Mouse (Mus musculus) cerebellum, adult 11 months (tissue): ENCODE measurements at regions not wholly inside any gene's neighbourhood (a gene's known extent, or its start where the extent isn't known, plus 50 kb on each side); places are given as distances from the start of the nearest gene placed in this dataset.
A peak's percentile ranks its signal among the peaks of the same experiment; 100 is the strongest.

Source experiments
- DNase-seq: peaks from one replicate; pipeline ENCODE4 v3.0.0; 2022

DNA sequence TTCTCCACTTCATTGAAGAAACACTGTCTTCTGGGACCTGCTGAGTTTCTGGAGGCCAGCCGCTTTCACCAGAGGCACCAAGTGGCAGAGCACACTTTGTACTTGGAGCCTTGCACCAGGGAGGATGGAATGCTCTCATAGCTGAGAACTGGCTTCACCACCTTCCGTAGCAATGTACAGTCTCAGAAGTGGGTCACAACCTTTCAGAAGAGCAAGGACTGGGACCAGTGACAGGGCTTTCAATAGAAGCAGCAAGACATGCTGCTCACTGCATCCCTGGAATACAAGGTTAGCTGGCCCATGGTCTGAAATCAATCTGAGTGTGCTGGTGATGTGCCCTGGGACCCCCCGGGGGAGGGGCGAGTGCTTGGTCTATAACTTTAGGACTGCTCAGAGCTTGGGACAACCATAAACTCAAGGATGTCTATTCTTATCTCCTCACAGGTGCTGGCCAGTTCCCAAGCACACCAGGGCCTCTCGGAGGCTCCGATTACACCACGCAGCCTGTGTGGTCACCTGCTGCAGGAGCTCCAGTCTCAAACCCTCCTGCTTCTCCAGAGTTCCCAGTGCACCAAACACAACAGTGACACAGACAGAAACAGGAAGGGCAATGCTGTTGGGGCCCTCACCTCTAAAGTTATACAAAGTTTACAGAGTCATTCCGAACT, 114.4 kb upstream of the Tmem45b start:
- DNase-seq, result no peak

DNA sequence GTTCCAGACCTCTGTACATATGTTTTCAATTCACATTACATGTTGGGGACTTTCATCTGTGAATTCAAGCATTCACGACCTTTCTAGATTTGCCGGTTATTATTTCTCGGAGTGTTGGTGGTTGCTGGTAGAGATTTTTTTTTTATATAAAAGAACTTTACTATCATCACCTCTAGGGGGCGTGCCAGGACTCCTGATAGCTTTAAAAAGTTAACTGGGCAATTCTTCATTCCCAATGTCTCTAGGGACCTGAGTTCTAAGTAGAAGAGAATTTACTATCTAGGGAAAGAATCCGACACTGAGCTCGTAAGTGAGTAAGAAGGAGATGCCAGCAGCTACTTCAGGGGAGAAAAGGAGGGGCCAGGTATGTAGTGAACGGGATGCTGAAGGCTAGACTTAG, 112.8 kb upstream of the Tmem45b start:
- DNase-seq, result no peak

DNA sequence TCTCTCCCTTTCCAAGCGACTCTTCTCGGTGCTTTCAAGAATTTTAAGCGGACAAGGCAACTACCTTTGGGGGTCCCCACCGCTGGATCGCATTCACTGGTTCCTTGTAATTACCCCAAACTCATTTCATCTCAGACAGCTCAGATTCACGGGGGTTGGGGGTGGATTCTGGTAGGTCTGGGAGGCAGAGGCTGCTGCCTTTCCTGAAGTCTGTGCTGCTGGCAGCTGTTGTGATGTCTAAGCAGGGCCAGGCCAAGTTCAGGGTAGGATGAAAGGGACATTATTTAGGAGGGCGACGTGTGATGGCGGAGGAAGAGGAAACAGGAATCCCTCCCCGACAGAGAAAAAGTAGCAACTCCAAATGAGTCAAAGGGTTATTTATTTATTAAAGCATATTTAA, 102.8 kb upstream of the Tmem45b start:
- no peak for DNase-seq

DNA sequence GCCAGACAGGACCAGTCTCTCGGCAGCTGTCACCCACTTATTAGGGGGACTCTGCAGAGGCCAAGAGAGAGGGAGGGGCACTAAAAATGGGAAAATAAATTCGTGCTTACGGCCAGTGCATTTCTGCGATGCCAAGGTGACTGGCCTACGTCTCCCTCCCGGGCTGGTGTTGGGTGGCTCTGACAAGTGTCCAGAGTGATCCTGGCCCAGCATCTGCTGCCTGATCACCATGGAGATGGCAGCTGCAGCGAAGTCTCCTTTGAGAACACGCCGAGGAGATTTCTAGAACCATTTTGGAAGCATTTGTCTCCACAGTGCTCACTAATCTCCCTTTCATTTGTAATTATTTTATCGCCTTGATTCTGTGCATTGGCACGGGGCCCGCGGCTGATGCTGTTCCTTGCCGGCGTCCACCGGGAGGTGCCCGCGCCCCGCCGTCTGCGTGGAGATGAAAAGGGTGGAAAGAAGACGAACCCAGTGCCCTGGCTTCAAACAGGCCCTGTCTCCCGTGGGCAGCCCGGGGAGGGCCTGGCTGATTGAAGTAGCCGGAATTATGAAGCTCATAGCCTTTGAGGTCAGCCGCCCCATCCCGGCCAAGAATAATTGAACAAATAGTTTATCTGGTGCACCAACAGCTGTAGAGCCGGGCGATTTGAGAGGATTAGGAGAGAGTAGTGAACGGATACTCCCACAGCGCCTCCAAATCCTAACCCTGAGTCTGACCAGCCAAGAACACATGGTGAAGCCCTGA, 102.2 kb upstream of the Tmem45b start:
- DNase-seq, result no peak

DNA sequence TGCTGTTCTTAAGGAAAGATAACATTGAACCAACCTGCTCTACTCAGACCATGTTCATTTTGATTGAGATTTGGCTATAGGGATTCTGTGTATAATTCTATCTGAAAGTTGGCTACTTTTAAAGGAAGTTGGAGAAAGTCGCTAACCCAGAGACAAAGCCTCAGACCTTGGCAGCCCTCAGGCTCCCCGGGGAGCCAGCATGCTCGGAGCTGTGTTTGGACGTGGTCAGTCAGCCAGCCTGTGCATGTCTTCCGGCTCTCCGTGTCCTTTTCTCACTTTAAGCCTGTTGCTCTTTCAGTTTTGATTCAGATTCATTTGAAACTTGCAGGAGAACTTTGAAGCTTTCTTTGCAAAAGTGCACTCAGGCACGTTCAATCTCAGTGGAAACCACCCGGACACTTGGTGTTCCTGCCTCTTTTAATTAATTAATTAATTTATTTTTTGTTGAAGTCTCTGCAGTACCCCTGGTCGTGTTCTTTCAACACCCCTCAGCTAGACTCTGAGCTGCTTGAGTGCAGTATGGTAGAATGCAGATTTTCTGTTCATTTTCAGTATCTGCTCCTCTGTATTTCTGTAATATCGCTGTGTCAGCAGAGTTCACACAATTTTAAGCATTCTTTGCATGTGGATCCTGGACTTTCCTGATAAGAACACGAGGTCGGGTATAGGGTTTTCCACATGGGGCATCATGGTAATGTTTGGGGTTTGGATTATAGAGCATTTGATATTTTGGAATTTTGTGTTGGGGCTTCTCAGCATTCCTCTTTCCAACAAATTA, 100.9 kb upstream of the Tmem45b start:
- no peak for DNase-seq

DNA sequence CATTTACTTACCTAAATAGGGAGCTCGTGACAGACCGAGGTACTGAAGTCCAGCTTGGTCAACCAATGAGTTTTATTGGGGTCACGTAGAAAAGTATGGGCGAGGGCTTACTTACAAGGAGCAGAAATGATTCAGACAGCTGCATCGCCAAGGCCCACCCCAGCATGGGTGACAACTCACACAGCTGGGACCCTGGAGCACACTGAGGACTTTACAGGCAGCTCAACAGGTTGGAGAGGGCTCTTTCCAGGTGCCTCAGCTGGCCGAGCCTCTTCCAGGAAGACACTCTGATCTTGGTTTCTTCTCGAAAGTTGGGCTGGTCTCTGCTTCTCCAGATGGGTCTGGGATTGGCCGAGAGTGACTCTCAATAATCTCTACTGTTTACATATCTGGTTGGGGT, 99.3 kb upstream of the Tmem45b start:
- DNase-seq, result no peak

DNA sequence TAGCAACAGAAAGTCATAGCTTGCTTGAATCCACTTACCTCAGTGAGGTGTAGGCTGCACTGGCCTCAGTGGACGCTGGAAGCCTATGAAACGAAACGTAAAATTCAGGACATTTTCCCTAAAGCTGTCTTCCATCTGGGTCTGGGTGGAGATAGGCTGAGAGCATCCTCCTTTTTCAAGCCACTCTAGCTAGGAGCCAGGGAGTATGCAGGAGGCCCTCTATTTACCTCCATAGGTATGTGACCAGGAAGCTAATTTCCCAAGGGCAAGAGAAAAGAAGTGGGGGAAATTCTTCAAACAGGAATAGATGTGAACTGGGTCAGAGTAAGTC, 95.9 kb upstream of the Tmem45b start:
- DNase-seq, result no peak

DNA sequence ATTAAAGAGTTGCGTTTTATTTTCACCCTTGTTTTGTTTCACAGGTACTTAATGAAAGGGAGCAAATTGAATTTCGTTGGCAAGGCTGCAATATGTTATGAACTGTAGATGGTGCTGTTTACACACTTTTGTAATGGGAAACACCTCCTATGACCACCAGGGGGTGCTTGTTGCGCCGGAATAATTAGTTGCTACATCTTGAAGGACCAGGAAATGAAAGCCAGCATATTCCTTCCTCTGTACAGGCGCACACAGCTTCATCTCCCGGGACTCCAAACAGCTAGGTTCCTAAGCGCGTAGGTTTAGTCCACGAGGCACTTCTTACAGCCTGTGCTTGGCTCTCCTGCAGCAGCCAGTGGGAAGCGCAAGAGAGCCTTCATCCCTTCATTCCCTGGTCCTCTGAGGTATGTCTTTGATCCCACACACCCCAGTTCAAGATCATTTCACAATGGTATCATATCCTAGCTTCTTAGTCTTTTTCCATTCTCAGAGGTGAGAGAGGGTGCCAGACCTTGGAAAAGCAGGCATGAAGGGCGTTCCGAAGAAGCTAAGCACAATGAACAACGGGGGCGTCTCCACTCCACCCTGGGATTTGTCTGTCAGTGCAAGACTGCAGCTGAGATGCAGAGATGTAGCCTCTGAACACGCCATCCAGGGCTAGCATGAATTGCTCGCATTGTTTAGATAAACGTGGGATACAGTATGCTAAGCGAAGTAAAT, 95.4 kb upstream of the Tmem45b start:
- DNase-seq, result peak; percentile 39

DNA sequence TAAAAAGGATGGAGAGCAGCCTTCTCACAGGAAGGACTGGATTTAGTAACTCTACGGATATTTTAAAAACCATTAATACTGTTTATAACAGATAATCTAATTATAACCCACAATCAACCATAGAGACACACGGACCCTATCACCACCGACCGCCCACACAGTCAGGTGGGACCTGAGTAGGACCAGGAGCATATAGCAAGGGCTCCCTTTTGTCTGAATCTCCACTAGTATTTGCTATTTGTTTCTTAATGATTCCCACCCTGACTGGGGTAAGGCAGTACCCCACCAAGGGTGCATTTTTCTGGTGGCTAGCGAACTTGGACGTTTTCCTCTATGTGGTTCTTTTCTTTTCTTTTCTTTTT, 79.4 kb upstream of the Tmem45b start:
- DNase-seq, result no peak

DNA sequence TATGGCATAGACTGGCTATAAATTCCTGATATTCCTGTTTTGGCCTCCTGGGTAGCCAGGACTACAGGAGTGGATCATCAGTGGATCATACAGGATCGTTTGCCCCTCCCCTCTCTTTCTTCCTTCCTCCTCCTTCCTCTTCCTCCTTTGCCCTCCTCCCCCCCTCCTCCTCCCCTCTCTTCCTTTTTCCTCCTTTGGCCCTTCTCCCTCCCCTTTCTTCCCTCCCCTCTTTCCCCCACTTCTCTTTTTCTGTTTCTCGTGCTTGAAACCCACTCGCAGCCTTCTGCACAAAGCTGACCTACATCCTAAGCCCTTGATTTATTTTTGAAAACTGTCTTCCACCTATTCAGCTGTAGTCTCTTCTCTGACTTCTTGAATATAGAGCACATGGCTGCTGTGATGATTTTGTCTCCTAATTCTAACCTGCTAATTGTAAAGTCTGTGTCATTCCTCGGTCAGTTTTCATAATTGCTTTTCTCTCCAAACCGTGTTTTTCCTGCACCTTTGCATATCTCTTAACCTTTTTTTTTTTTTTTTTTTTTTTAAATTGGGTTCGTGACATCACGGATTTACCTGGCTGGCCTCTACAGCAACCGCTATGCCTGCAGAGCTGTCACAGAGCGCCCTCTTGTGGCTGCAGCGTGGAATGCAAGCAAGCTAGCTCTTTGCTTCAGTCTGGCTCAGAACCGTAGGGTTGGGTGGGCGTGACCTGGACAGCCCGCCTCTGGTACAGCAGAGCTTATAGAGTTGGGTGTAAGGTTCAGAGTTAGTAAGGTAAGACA, 78.8 kb upstream of the Tmem45b start:
- DNase-seq, result peak; percentile 35

DNA sequence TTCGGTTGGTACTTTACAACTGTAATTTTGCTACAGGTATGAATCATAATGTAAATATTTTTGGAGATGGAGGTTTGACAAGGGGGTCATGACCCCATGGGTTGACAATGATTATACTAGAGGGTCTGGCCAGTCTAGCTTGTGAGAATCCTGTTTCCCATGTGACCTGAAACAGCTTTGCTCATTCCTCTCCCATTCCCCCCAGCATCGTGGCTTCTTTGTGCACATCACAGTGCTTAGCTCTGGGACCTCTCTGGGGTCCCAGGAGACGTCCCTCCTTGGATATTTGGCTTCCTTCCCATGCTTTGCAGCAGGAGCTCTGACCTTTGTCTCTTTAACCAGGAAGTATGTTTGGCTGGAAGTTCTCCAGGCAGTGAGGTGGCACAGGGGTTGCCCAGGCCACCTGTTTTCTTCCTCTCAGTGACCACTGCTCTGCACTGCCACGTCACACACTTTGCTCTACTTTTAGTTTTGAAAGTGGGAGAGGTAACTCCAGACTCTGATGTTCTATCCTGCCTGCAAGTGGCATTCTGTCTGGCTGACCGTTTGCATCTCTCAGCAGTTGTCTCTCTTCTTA, 77.4 kb upstream of the Tmem45b start:
- DNase-seq, result no peak

DNA sequence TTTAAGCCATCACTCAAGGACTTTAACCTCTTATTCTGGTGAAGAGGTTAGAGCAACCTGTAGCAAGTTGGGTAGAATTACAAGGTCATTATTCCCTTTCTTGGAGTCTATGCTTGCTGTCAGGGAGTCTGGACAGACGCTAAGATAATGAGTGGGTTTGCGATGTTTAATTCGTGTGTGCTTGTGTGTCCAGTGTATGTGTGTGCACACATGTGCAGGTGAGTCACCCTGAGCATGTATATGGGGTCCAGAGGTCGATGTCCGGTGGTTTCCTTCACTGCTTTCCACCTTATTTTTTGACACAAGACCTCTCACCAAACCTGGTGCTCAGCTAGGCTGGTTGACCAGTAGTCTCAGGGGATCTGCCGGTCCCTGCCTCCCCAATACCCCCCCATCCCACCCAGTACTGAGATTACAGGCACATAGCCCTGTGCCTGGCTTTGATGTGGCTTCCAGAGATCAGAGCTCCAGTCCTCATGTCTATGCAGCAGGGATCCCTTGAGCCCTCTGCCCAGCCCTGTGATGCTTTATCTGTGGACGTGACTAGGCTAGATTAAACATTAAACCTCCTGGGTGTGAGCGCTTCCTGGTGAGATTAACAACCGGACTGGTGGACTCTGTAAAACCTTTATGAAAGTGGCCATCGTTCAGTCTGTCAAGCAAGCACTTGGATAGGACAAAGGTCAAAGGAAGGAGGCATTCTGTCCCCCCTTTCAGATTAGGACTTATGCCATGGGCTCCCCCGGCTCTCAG, 74.4 kb upstream of the Tmem45b start:
- no peak for DNase-seq

DNA sequence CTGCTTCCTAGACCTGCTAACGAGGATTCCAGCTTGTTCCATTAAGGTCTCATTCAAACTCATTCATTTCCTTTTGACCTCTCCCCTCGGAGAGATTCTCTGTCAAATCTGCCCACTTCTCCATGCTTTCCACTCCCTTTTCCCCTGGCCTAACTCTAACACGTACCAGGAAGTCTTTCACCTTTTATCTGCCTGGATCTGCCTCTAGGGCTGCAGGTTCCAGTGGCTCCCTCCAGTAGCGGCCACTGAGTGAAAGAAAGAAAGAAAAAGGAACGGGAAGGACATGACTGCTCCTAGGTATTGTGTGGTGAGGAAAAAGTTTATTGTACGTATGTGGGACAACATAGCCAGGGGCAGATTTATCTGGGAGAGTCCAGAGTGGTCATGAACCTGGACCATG, 64.8 kb upstream of the Tmem45b start:
- no peak for DNase-seq

DNA sequence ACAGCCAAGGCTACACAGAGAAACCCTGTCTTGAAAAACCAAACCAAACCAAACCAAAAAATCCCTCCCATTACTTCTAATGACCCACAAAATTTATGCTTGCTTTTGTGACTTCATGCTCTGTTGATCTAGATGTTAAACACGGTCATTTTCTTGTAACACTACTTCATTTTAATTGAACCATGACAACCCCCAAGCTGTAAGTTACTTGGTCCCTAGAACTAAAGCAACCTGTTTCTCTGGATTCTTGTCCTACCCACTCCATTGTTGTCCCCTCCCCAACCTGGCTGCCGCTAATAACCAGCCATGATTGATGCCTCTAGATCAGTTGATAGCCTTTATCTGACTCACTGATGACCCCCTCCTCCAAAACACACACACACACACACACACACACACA, 63.0 kb upstream of the Tmem45b start:
- no peak for DNase-seq
